In genomic region chr17:81669816-81670691, GRCm38 (mm10) we compare ENCODE assay signal across 8 mouse cellular contexts.
A peak's percentile ranks its signal among the peaks of the same experiment; 100 is the strongest.
DNase-seq lines count a peak whose midpoint lies in the region; ATAC-seq and TF ChIP-seq lines count a peak whose summit lies in the region.

No protein-coding gene starts in this region.

- peak overlapping the region; percentile 29 for H3ac ChIP-seq in myocyte (ENCODE audit: control insufficient read depth, insufficient read length)

- H3K4me3 ChIP-seq in thymus, adult 2 months (ENCODE audit: control insufficient read depth, insufficient read depth, low read length): peak overlapping the region; percentile 42
- peak overlapping the region; percentile 65 for H3K4me3 ChIP-seq in embryonic fibroblast, embryonic 13.5 days (ENCODE audit: insufficient read depth, low read length)
- peak overlapping the region; percentile 62 for H3K4me3 ChIP-seq in heart, embryonic 12.5 days
- H3K4me3 ChIP-seq in kidney, postnatal 0 days (replicated peaks; ENCODE audit: low read depth, low read length): peak overlapping the region; percentile 81
- H3K4me3 ChIP-seq in liver, adult 2 months (ENCODE audit: insufficient read depth, low read depth, low read length): peak overlapping the region; percentile 84
- H3K4me3 ChIP-seq in myocyte: peak overlapping the region; percentile 68

- no peaks in the 10 kb centered on the region for H3K36me3 ChIP-seq in thymus, adult 2 months (ENCODE audit: control insufficient read depth, insufficient read depth, low read length)
- 0 out of 2 replicates have a peak, but pooled peaks cover 6% of the 10 kb centered on the region for H3K36me3 ChIP-seq in heart, embryonic 12.5 days
- no peaks in the 10 kb centered on the region for H3K36me3 ChIP-seq in kidney, postnatal 0 days (ENCODE audit: insufficient read depth, low read length)
- H3K36me3 ChIP-seq in liver, adult 2 months (ENCODE audit: control insufficient read depth, insufficient read depth, low read length): no peaks in the 10 kb centered on the region
- H3K36me3 ChIP-seq in myocyte (ENCODE audit: control insufficient read depth, insufficient read depth): no peaks in the 10 kb centered on the region

- TF ChIP-seq POLR2A in thymus, adult 2 months (IDR thresholded peaks at IDR 0.05; ENCODE audit: control insufficient read depth, extremely low read depth, insufficient read depth, low read length, poor library complexity): no peak
- no peak for TF ChIP-seq POLR2A in embryonic fibroblast, embryonic 13.5 days (IDR thresholded peaks at IDR 0.05; ENCODE audit: low read depth, low read length)
- TF ChIP-seq POLR2A in liver, adult 2 months (IDR thresholded peaks at IDR 0.05; ENCODE audit: extremely low read depth, insufficient read depth, low read length): no peak
- TF ChIP-seq POLR2A in myocyte (IDR thresholded peaks at IDR 0.05; ENCODE audit: insufficient read length, low read depth): peak; percentile 57

- H3K9ac ChIP-seq in heart, embryonic 12.5 days: peak overlapping the region; percentile 85
- peak overlapping the region; percentile 78 for H3K9ac ChIP-seq in kidney, postnatal 0 days (ENCODE audit: low read depth, low read length)
- peak overlapping the region; percentile 60 for H3K9ac ChIP-seq in liver, adult 2 months (ENCODE audit: low read depth, low read length)

- no peak for TF ChIP-seq CTCF in thymus, adult 2 months (IDR thresholded peaks at IDR 0.05; ENCODE audit: borderline replicate concordance, control insufficient read depth, extremely low read depth, insufficient read depth, low read length, poor library complexity)
- no peak for TF ChIP-seq CTCF in embryonic fibroblast, embryonic 13.5 days (IDR thresholded peaks at IDR 0.05; ENCODE audit: borderline replicate concordance, insufficient read depth, low read length)
- no peak for TF ChIP-seq CTCF in kidney, postnatal 0 days (IDR thresholded peaks at IDR 0.05; ENCODE audit: low read depth)
- no peak for TF ChIP-seq CTCF in liver, adult 2 months (IDR thresholded peaks at IDR 0.05; ENCODE audit: low read depth, low read length)

- ATAC-seq in heart, embryonic 12.5 days (ENCODE audit: insufficient number of reproducible peaks, low FRiP score): peak; percentile 63
- peak; percentile 68 for ATAC-seq in kidney, postnatal 0 days (replicated peaks; ENCODE audit: low FRiP score, low read depth)

- no peak overlapping the region for H3K27ac ChIP-seq in thymus, adult 2 months (ENCODE audit: control insufficient read depth, insufficient read depth, low read length)
- peak overlapping the region; percentile 4; the same call in 1 of the 2 replicates for H3K27ac ChIP-seq in embryonic fibroblast, embryonic 13.5 days (ENCODE audit: insufficient read depth, low read length)
- peak overlapping the region; percentile 82 for H3K27ac ChIP-seq in heart, embryonic 12.5 days (ENCODE audit: poor library complexity, severe bottlenecking)
- peak overlapping the region; percentile 75 for H3K27ac ChIP-seq in kidney, postnatal 0 days
- peak overlapping the region; percentile 27 for H3K27ac ChIP-seq in liver, adult 2 months (replicated peaks; ENCODE audit: insufficient read depth, low read depth, low read length)

- H3K4me1 ChIP-seq in thymus, adult 2 months (replicated peaks; ENCODE audit: control insufficient read depth, insufficient read depth, low read length): peaks cover 8% of the 10 kb centered on the region; the same call in 1 of the 2 replicates
- no peaks in the 10 kb centered on the region for H3K4me1 ChIP-seq in embryonic fibroblast, embryonic 13.5 days (ENCODE audit: control insufficient read depth, insufficient read depth, low read length)
- H3K4me1 ChIP-seq in heart, embryonic 12.5 days (replicated peaks): peaks cover 70% of the 10 kb centered on the region
- 0 out of 2 replicates have a peak, but pooled peaks cover 7% of the 10 kb centered on the region for H3K4me1 ChIP-seq in kidney, postnatal 0 days (replicated peaks; ENCODE audit: insufficient read depth, low read length)
- no peaks in the 10 kb centered on the region for H3K4me1 ChIP-seq in liver, adult 2 months (ENCODE audit: control insufficient read depth, insufficient read depth, low read length)

- peak; percentile 14 for DNase-seq in thymus, adult 2 months
- DNase-seq in thymus, adult 18-20 months: no peak
- peak; percentile 75 for DNase-seq in kidney, postnatal 0 days (ENCODE audit: low spot score)
- DNase-seq in liver, adult 2 months (ENCODE audit: extremely low read depth, low read depth, low spot score): no peak
- peak; percentile 21 for DNase-seq in testis, postnatal 14 days (ENCODE audit: low spot score)

- H3K4me2 ChIP-seq in heart, embryonic 12.5 days: peak overlapping the region; percentile 92
- H3K4me2 ChIP-seq in kidney, postnatal 0 days (ENCODE audit: low read length): peak overlapping the region; percentile 94
- peak overlapping the region; percentile 81 for H3K4me2 ChIP-seq in myocyte (ENCODE audit: low read depth)

- 2% methylated on average over 56 of the region's 84 CpGs for WGBS in thymus, adult 2 months
- under 1% methylated on average over 54 of the region's 84 CpGs for WGBS in heart, embryonic 12.5 days
- 1% methylated on average over 70 of the region's 84 CpGs for WGBS in kidney, postnatal 0 days
- WGBS in liver, adult 2 months: 4% methylated on average over 76 of the region's 84 CpGs

- no peaks in the 10 kb centered on the region for H3K9me3 ChIP-seq in heart, embryonic 12.5 days (replicated peaks)
- H3K9me3 ChIP-seq in kidney, postnatal 0 days (replicated peaks; ENCODE audit: low read length): no peaks in the 10 kb centered on the region

- no peaks in the 10 kb centered on the region; the same call in 1 of the 2 replicates for H3K27me3 ChIP-seq in thymus, adult 2 months (ENCODE audit: control insufficient read depth, insufficient read depth, low read length)
- H3K27me3 ChIP-seq in heart, embryonic 12.5 days (replicated peaks): peaks cover 3% of the 10 kb centered on the region; the same call in 1 of the 2 replicates
- H3K27me3 ChIP-seq in kidney, postnatal 0 days (ENCODE audit: insufficient read depth, low read length): peaks cover 9% of the 10 kb centered on the region; the same call in 1 of the 2 replicates
- peaks cover 13% of the 10 kb centered on the region; the same call in 1 of the 2 replicates for H3K27me3 ChIP-seq in liver, adult 2 months (ENCODE audit: control insufficient read depth, insufficient read depth, low read length)
- H3K27me3 ChIP-seq in myocyte (ENCODE audit: control insufficient read depth, insufficient read depth, insufficient read length): no peaks in the 10 kb centered on the region

- H3K79me2 ChIP-seq in liver, adult 2 months (ENCODE audit: control insufficient read depth, insufficient read depth, low read length): no peaks in the 10 kb centered on the region
- H3K79me2 ChIP-seq in myocyte (ENCODE audit: control insufficient read depth, insufficient read depth): no peaks in the 10 kb centered on the region

TF ChIP-seq in myocyte, 11 proteins besides CTCF, POLR2A, EP300 and RAD21:
- no peak for TF ChIP-seq REST (IDR thresholded peaks at IDR 0.05; ENCODE audit: insufficient read depth, insufficient read length)
- no peak for TF ChIP-seq MYOG (IDR thresholded peaks at IDR 0.05; ENCODE audit: control insufficient read depth in 1 of 3, insufficient read depth in 1 of 3, insufficient read length in 2 of 3, low read depth in 2 of 3)
- no peak for TF ChIP-seq POLR2AphosphoS2 (IDR thresholded peaks at IDR 0.05; ENCODE audit: insufficient read length, low read depth)
- no peak for TF ChIP-seq CEBPB (IDR thresholded peaks at IDR 0.05; ENCODE audit: insufficient read depth, poor library complexity, severe bottlenecking)
- TF ChIP-seq E2F4 (IDR thresholded peaks at IDR 0.05; ENCODE audit: insufficient read depth): no peak
- TF ChIP-seq MAX (IDR thresholded peaks at IDR 0.05; ENCODE audit: low read depth): no peak
- no peak for TF ChIP-seq USF1 (IDR thresholded peaks at IDR 0.05; ENCODE audit: low read depth)
- TF ChIP-seq TCF3 (IDR thresholded peaks at IDR 0.05; ENCODE audit: insufficient read length, low read depth): no peak
TF ChIP-seq in myocyte: peak in this region for 0.

Comparison
In these comparisons a context has a peak if more than half of its experiments do, and no peak if none do; other contexts are left out.
1. DNase-seq: peak in thymus, adult 2 months (single experiment), kidney, postnatal 0 days (single experiment) and testis, postnatal 14 days (single experiment); none in thymus, adult 18-20 months (0 of 2) and liver, adult 2 months (single experiment).
2. Peak in every context shown above with its lines, with median percentiles within 50 percentile points of each other: H3K4me3 ChIP-seq, H3K4me2 ChIP-seq and H3K9ac ChIP-seq.